Mouse (Mus musculus): ENCODE results near the gene Slbp. TPM values are rescaled to one million over a fixed set of nuclear protein-coding genes. Genes with fewer than 3 reads are reported as not detected.

Gene Slbp
- polyA plus RNA-seq, 1 experiment from 2014 or later: 321 TPM

DNA sequence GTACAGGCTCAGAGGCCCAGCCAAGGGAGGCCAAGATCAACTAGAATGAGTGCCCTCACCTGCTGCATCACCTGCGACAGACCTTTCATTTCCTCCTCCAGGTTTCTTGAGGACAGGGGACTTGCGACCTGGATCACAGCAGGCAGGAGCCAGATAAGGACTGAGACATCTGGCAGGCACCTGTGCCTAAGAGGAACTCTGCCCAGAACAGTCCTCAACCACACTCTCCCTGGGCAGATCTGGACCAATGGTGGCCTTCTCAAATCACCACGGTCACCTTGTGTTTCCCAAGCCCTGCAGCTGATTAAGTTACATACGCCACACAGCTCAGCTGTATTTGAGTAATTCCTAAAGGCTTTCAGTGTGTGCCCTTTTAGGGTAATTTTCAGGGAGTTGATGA, 21.8 kb downstream of the Slbp start:
- Histone ChIP-seq H3K4me1 (replicated peaks; ENCODE audit: control insufficient read depth, insufficient read depth, low read length) (no peaks in the 10 kb centered on the region; the same call in 1 of the 2 replicates), H3K9ac (ENCODE audit: low read length) (no peak overlapping the region), H3K4me3 (ENCODE audit: low read depth, low read length) (no peak overlapping the region), H3K27me3 (ENCODE audit: control insufficient read depth, insufficient read depth, low read length) (no peaks in the 10 kb centered on the region), H3K4me2 (ENCODE audit: low read depth, low read length, severe bottlenecking) (peak overlapping the region; percentile 90), H3K36me3 (ENCODE audit: control insufficient read depth, insufficient read depth, low read length) (no peaks in the 10 kb centered on the region), H3K9me3 (ENCODE audit: control insufficient read depth, low read length) (no peaks in the 10 kb centered on the region), H3K27ac (ENCODE audit: low read depth, low read length) (no peak overlapping the region)
- DNase-seq (ENCODE audit: low spot score) (no peak), ATAC-seq (replicated peaks; ENCODE audit: low FRiP score) (no peak)
- WGBS: 82% methylated on average over 4 of the region's 4 CpGs

DNA sequence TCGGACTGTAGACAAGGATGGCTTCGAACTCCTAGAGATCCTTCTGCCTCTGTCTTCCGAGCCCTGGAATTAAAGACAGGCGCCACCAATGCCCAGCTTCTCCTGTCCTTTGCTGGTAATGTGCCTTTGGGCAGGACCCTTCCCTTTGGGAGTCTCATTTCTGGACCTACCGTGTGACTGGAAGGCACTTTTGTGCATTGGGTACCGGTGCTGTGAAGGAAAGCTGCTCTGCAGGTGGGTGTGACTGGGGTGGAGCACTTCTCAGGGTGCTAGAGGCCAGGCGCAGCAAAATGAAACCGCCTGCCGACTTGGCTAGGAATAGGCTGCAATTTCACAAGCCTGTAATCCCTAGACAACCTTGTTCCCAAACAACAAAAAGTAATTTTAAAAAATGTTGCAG, 22.3 kb downstream of the Slbp start:
- H3K9ac ChIP-seq (ENCODE audit: low read length): peak overlapping the region; percentile 57
- H3K4me1 ChIP-seq (replicated peaks; ENCODE audit: control insufficient read depth, insufficient read depth, low read length): no peaks in the 10 kb centered on the region; the same call in 1 of the 2 replicates
- peak overlapping the region; percentile 90 for H3K4me2 ChIP-seq (ENCODE audit: low read depth, low read length, severe bottlenecking)
- H3K27me3 ChIP-seq (ENCODE audit: control insufficient read depth, insufficient read depth, low read length): no peaks in the 10 kb centered on the region
- WGBS: 4% methylated on average over 9 of the region's 9 CpGs
- ATAC-seq (replicated peaks; ENCODE audit: low FRiP score) (peak; percentile 22), DNase-seq (ENCODE audit: low spot score) (no peak)
- H3K9me3 ChIP-seq (ENCODE audit: control insufficient read depth, low read length): no peaks in the 10 kb centered on the region
- H3K36me3 ChIP-seq (ENCODE audit: control insufficient read depth, insufficient read depth, low read length): no peaks in the 10 kb centered on the region
- no peak overlapping the region for H3K27ac ChIP-seq (ENCODE audit: low read depth, low read length)
- H3K4me3 ChIP-seq (ENCODE audit: low read depth, low read length): peak overlapping the region; percentile 75

DNA sequence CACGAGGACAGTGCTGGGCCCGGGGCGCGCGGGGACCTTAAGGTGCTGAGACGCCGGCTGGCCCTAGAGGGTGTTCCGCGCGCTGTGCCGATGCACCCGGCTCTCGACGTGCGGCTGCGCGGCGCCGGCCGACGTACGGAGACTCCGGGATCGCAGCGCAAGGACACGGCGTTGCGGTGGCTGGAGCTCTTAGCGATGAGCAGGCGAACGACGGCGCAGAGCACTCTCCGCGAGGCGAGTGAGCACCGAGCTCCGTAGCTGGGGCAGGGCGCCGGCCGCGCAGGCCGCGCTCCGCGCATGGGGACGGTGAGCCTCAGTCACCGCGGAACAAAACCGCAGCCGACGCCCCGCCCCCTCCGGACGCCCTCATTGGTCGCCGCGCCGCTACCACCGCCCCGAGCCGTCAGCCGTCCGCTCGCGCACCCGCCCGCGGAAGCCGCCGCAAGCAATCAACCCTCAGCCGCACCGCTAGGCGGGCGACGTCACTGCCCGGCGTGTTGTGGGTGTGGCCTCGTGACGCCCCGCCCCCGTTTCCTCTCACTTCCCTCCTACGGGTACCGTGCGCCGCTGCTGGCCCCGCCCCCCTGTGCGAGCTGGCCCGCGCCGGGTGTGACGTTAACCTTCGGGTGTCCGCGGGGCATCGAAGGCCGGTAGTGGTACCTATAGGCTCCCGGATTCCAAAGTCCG, 22.9 kb downstream of the Slbp start, which contains the start of the genes Fam53a and Gm9903:
Fam53a (minus strand) TSS at position 335 of the 687 bp plus-strand sequence.
Gm9903 (plus strand) TSS at position 625 of the 687 bp plus-strand sequence.
- H3K27ac ChIP-seq (ENCODE audit: low read depth, low read length): peak within 1 kb of the TSS; percentile 77
- peak within 1 kb of the TSS; percentile 81 for H3K9ac ChIP-seq (ENCODE audit: low read length)
- under 1% methylated on average over 91 of the region's 99 CpGs for WGBS
- peak; percentile 95 for ATAC-seq (replicated peaks; ENCODE audit: low FRiP score)
- H3K9me3 ChIP-seq (ENCODE audit: control insufficient read depth, low read length): no peaks in the 10 kb centered on the region
- peak; percentile 100 for DNase-seq (ENCODE audit: low spot score)
- peak within 1 kb of the TSS; percentile 75 for H3K4me3 ChIP-seq (ENCODE audit: low read depth, low read length)
- H3K4me1 ChIP-seq (replicated peaks; ENCODE audit: control insufficient read depth, insufficient read depth, low read length): no peaks in the 10 kb centered on the region; the same call in 1 of the 2 replicates
- H3K27me3 ChIP-seq (ENCODE audit: control insufficient read depth, insufficient read depth, low read length): no peaks in the 10 kb centered on the region
- peak within 1 kb of the TSS; percentile 90 for H3K4me2 ChIP-seq (ENCODE audit: low read depth, low read length, severe bottlenecking)
- H3K36me3 ChIP-seq (ENCODE audit: control insufficient read depth, insufficient read depth, low read length): no peaks in the 10 kb centered on the region

DNA sequence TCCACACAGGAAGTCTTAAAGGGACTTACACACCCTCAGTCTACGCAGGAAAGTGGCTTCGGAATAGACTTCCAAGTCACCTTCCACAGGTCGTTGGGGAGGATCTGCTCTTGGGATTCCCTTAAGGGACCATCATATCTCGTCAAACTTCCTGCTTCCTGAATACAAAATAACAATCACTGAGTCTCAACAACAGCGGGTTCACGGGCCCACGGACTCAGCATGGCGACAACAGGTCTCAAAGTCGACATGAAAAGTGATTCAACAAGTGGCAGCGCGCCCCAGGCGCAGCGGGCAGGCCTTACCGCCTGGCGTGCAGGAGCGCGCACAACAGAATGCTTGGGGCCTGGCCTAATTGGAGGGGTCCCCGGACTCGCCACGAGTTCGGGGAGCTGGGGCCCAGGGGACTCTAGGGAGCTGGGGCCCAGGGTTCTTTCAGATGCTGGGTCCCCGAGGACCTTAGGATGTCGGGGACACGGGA, 23.5 kb downstream of the Slbp start:
- Histone ChIP-seq H3K36me3 (ENCODE audit: control insufficient read depth, insufficient read depth, low read length) (no peaks in the 10 kb centered on the region), H3K9me3 (ENCODE audit: control insufficient read depth, low read length) (no peaks in the 10 kb centered on the region), H3K27ac (ENCODE audit: low read depth, low read length) (peak overlapping the region; percentile 77), H3K4me3 (ENCODE audit: low read depth, low read length) (peak overlapping the region; percentile 75), H3K4me2 (ENCODE audit: low read depth, low read length, severe bottlenecking) (peak overlapping the region; percentile 90), H3K27me3 (ENCODE audit: control insufficient read depth, insufficient read depth, low read length) (no peaks in the 10 kb centered on the region), H3K9ac (ENCODE audit: low read length) (peak overlapping the region; percentile 81), H3K4me1 (replicated peaks; ENCODE audit: control insufficient read depth, insufficient read depth, low read length) (no peaks in the 10 kb centered on the region; the same call in 1 of the 2 replicates)
- DNase-seq (ENCODE audit: low spot score) (peak; percentile 77), ATAC-seq (replicated peaks; ENCODE audit: low FRiP score) (no peak)
- under 1% methylated on average over 24 of the region's 24 CpGs for WGBS

DNA sequence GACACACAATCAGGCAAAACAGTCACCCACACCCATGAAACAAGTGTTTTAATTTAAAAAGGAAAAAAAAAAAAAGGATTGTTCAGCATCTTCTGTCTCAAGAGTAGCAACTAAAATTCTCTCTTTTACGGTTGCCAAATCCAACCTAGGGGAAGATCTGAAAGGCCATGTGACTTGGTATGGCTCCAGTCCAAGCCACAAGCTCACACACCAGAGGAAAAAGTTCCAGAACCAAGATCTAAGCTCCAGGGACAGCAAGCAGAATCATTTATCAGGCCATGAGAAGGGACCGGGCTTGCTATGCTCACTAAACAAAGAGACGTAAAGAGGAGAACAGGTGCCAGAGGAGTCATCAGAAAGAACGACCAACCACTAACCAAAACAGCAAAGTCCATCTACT, 24.4 kb downstream of the Slbp start:
- Histone ChIP-seq H3K27ac (ENCODE audit: low read depth, low read length) (no peak overlapping the region), H3K9ac (ENCODE audit: low read length) (peak overlapping the region; percentile 21; the same call in 1 of the 2 replicates), H3K27me3 (ENCODE audit: control insufficient read depth, insufficient read depth, low read length) (no peaks in the 10 kb centered on the region), H3K9me3 (ENCODE audit: control insufficient read depth, low read length) (no peaks in the 10 kb centered on the region), H3K4me2 (ENCODE audit: low read depth, low read length, severe bottlenecking) (peak overlapping the region; percentile 90; the same call in 1 of the 2 replicates), H3K4me3 (ENCODE audit: low read depth, low read length) (peak overlapping the region; percentile 75; the same call in 1 of the 2 replicates), H3K4me1 (replicated peaks; ENCODE audit: control insufficient read depth, insufficient read depth, low read length) (no peaks in the 10 kb centered on the region; the same call in 1 of the 2 replicates), H3K36me3 (ENCODE audit: control insufficient read depth, insufficient read depth, low read length) (no peaks in the 10 kb centered on the region)
- 53% methylated on average over 4 of the region's 4 CpGs for WGBS
- DNase-seq (ENCODE audit: low spot score) (no peak), ATAC-seq (replicated peaks; ENCODE audit: low FRiP score) (no peak)

DNA sequence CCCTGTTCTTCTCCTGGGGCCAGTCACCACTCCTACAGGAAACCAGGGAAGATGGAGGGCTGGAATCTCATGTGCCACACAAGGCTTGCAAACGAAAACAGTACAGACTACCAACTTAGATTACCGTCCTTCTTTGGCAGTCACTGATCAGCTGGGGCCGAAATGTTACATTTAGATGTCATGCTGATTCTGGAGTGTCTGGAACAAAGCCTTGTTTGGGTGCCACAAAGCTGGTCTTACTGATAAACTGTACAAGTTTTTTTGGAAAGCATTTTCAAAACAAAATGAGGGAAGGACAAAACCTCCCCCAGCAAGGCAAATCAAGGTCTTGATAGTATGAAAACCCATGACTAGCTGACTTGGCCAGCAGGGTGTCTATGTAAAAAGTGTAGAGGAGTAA, 28.6 kb downstream of the Slbp start:
- no peak overlapping the region for H3K27ac ChIP-seq (ENCODE audit: low read depth, low read length)
- ATAC-seq (replicated peaks; ENCODE audit: low FRiP score) (no peak), DNase-seq (ENCODE audit: low spot score) (no peak)
- WGBS: 83% methylated on average over 3 of the region's 3 CpGs
- no peak overlapping the region for H3K4me2 ChIP-seq (ENCODE audit: low read depth, low read length, severe bottlenecking)
- no peaks in the 10 kb centered on the region; the same call in 1 of the 2 replicates for H3K4me1 ChIP-seq (replicated peaks; ENCODE audit: control insufficient read depth, insufficient read depth, low read length)
- H3K36me3 ChIP-seq (ENCODE audit: control insufficient read depth, insufficient read depth, low read length): no peaks in the 10 kb centered on the region
- no peak overlapping the region for H3K4me3 ChIP-seq (ENCODE audit: low read depth, low read length)
- no peak overlapping the region for H3K9ac ChIP-seq (ENCODE audit: low read length)
- no peaks in the 10 kb centered on the region for H3K9me3 ChIP-seq (ENCODE audit: control insufficient read depth, low read length)
- H3K27me3 ChIP-seq (ENCODE audit: control insufficient read depth, insufficient read depth, low read length): no peaks in the 10 kb centered on the region

DNA sequence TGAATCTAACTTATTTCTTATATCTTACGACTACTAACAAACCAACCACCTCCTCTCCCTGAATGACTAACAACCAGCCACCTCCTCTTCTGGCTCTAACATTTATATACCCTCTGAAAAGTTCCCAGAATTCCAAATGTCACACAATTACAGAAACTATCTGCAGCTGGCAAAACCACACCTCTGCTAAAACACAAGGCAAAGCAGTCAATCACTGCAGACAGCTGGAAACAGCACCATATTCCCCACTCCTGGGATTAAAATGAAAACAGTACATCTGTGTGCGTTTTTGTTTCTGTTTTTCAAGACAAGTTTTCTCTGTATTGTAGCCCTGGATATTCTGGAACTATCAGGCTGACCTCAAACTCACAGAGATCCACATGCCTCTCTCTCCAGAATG, 29.7 kb downstream of the Slbp start:
- no peak for ATAC-seq (replicated peaks; ENCODE audit: low FRiP score)
- WGBS: 91% methylated on average over 2 of the region's 2 CpGs
- no peaks in the 10 kb centered on the region for H3K4me1 ChIP-seq (replicated peaks; ENCODE audit: control insufficient read depth, insufficient read depth, low read length)
- H3K36me3 ChIP-seq (ENCODE audit: control insufficient read depth, insufficient read depth, low read length): no peaks in the 10 kb centered on the region
- H3K9ac ChIP-seq (ENCODE audit: low read length): no peak overlapping the region
- no peaks in the 10 kb centered on the region for H3K27me3 ChIP-seq (ENCODE audit: control insufficient read depth, insufficient read depth, low read length)
- H3K27ac ChIP-seq (ENCODE audit: low read depth, low read length): no peak overlapping the region
- no peak overlapping the region for H3K4me2 ChIP-seq (ENCODE audit: low read depth, low read length, severe bottlenecking)
- H3K4me3 ChIP-seq (ENCODE audit: low read depth, low read length): no peak overlapping the region
- no peak for DNase-seq (ENCODE audit: low spot score)
- H3K9me3 ChIP-seq (ENCODE audit: control insufficient read depth, low read length): no peaks in the 10 kb centered on the region

DNA sequence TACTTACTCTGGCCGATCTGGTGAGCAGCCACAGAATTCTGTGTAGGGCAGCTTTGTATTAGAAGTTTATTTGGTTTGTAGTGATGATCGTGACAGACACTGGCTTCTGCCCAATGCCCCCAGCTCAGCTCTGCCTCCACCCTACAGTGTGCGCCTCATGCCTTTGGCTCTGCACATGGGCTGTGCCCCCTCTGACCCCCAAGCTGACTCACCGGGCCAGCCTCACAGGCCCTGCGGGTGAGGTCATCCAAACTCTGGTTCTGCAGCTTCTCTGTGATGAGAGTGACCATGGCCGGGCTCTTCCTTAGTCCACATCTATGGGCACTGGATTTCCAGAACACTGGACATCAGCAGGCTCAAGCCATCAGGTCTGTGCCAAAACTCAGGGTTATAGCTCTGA, 38.0 kb downstream of the Slbp start:
- 95% methylated on average over 6 of the region's 6 CpGs for WGBS
- Histone ChIP-seq H3K9me3 (ENCODE audit: control insufficient read depth, low read length) (no peaks in the 10 kb centered on the region), H3K27me3 (ENCODE audit: control insufficient read depth, insufficient read depth, low read length) (no peaks in the 10 kb centered on the region), H3K4me3 (ENCODE audit: low read depth, low read length) (no peak overlapping the region), H3K9ac (ENCODE audit: low read length) (no peak overlapping the region), H3K4me1 (replicated peaks; ENCODE audit: control insufficient read depth, insufficient read depth, low read length) (no peaks in the 10 kb centered on the region), H3K27ac (ENCODE audit: low read depth, low read length) (no peak overlapping the region), H3K36me3 (ENCODE audit: control insufficient read depth, insufficient read depth, low read length) (peaks cover 3% of the 10 kb centered on the region; the same call in 1 of the 2 replicates), H3K4me2 (ENCODE audit: low read depth, low read length, severe bottlenecking) (no peak overlapping the region)
- DNase-seq (ENCODE audit: low spot score) (no peak), ATAC-seq (replicated peaks; ENCODE audit: low FRiP score) (no peak)
